In genomic region chr12:29938376-29939041, GRCm38 (mm10) we compare ENCODE assay signal across 8 mouse cellular contexts. TPM values are rescaled to one million over a fixed set of nuclear protein-coding genes. Genes with fewer than 3 reads are reported as not detected.
A peak's percentile ranks its signal among the peaks of the same experiment; 100 is the strongest.
DNase-seq lines count a peak whose midpoint lies in the region; ATAC-seq and TF ChIP-seq lines count a peak whose summit lies in the region.

No protein-coding gene starts in this region.

- no peaks in the 10 kb centered on the region for H3K9me3 ChIP-seq in hindbrain, embryonic 11.5 days (ENCODE audit: control insufficient read depth, low read length)

- 0% methylated on average over 40 of the region's 40 CpGs for WGBS in hindbrain, embryonic 11.5 days

- H3K27ac ChIP-seq in hindbrain, embryonic 11.5 days (ENCODE audit: low read depth, low read length), result peak overlapping the region; percentile 78

- peaks cover 48% of the 10 kb centered on the region for H3K79me3 ChIP-seq in C2C12 (ENCODE audit: low read depth)

- H3K36me3 ChIP-seq in C2C12 (ENCODE audit: control insufficient read depth, insufficient read depth), result no peaks in the 10 kb centered on the region
- no peaks in the 10 kb centered on the region for H3K36me3 ChIP-seq in hindbrain, embryonic 11.5 days (ENCODE audit: control insufficient read depth, insufficient read depth, low read length)

- peak overlapping the region; percentile 89 for H3K4me2 ChIP-seq in hindbrain, embryonic 11.5 days (replicated peaks; ENCODE audit: low read depth, low read length)

- H3ac ChIP-seq in C2C12 (ENCODE audit: control insufficient read depth, insufficient read length, low read depth), result peak overlapping the region; percentile 87

- no peaks in the 10 kb centered on the region for H3K27me3 ChIP-seq in C2C12 (ENCODE audit: control insufficient read depth, insufficient read depth, insufficient read length)
- H3K27me3 ChIP-seq in hindbrain, embryonic 11.5 days (ENCODE audit: control insufficient read depth, insufficient read depth, low read length), result no peaks in the 10 kb centered on the region

- peak overlapping the region; percentile 61 for H3K4me3 ChIP-seq in C2C12 (ENCODE audit: insufficient read depth, poor library complexity, severe bottlenecking)
- H3K4me3 ChIP-seq in hindbrain, embryonic 11.5 days (ENCODE audit: low read depth, low read length), result peak overlapping the region; percentile 77

- peak; percentile 83 for DNase-seq in adrenal gland, postnatal 14 days
- peak; percentile 44 to 46 for DNase-seq in frontal cortex, postnatal 14 days (ENCODE audit: low spot score in 2 of 2)
- DNase-seq in hindbrain, embryonic 11.5 days (ENCODE audit: low spot score), result peak; percentile 74
- peak; percentile 45 to 46 for DNase-seq in left cerebral cortex, adult 8-10 months (ENCODE audit: low spot score in 2 of 2)
- DNase-seq in lung, postnatal 36 days, result peak; percentile 71
- peak; percentile 44 to 46 for DNase-seq in right cerebral cortex, postnatal 36 days (ENCODE audit: low spot score in 2 of 2)

- no peaks in the 10 kb centered on the region; the same call in 1 of the 2 replicates for H3K4me1 ChIP-seq in hindbrain, embryonic 11.5 days (replicated peaks; ENCODE audit: control insufficient read depth, insufficient read depth, low read length)

- H3K79me2 ChIP-seq in C2C12 (ENCODE audit: control insufficient read depth, insufficient read depth), result peaks cover 62% of the 10 kb centered on the region

- peak; percentile 83 for ATAC-seq in hindbrain, embryonic 11.5 days (ENCODE audit: low FRiP score)
- ATAC-seq in monocyte, adult 5-6 weeks (replicated peaks; ENCODE audit: insufficient number of reproducible peaks, low FRiP score, low TSS enrichment, poor library complexity, severe bottlenecking), result no peak

- no peak for TF ChIP-seq CTCF in C2C12 (IDR thresholded peaks at IDR 0.05; ENCODE audit: control insufficient read depth, insufficient read depth, insufficient read length)

- peak overlapping the region; percentile 97 for H3K9ac ChIP-seq in hindbrain, embryonic 11.5 days (ENCODE audit: low read depth, low read length)

TF ChIP-seq in C2C12, 6 proteins besides CTCF, POLR2A, EP300 and RAD21:
- TF ChIP-seq FOSL1 (IDR thresholded peaks at IDR 0.05; ENCODE audit: insufficient read depth, low read length, poor library complexity, severe bottlenecking) (no peak), CEBPB (IDR thresholded peaks at IDR 0.05; ENCODE audit: low read depth) (no peak), MYOG (IDR thresholded peaks at IDR 0.05; ENCODE audit: control insufficient read depth, extremely low read depth, insufficient read length) (no peak), USF1 (IDR thresholded peaks at IDR 0.05; ENCODE audit: low read depth) (no peak), MYOD1 (IDR thresholded peaks at IDR 0.05; ENCODE audit: control insufficient read depth, insufficient read length, low read depth) (no peak), MAX (IDR thresholded peaks at IDR 0.05) (no peak)

RNA-seq across cellular contexts. Expression of gene Pxdn, which starts 1.1 kb away (rescaled TPM):
- 22.8 TPM for polyA plus RNA-seq in C2C12 (2012; fragmentation: generic; extraction: Trizol)
- total RNA-seq in adrenal gland, postnatal 14 days (2021), result 96.0 and 96.5 TPM in 2 replicates
- polyA plus RNA-seq in hindbrain, embryonic 11.5 days (2014; fragmentation: Nextera tagmentation; extraction: Ambion mirVana), result 50.4 and 61.1 TPM in 2 replicates
- total RNA-seq in left cerebral cortex, adult 8-10 months (2022), result 10 to 100 TPM; 43.1 to 50.3 (median 47.3) TPM
- total RNA-seq in monocyte, adult 5-6 weeks (2017), result not detected in 3 replicates

Comparison
In these comparisons a context has a peak if more than half of its experiments do, and no peak if none do; other contexts are left out.
1. RNA of gene Pxdn, which starts 1.1 kb away (total RNA-seq): 96.0 to 96.5 TPM in adrenal gland, postnatal 14 days and 43.1 to 50.3 TPM in left cerebral cortex, adult 8-10 months; not detected in monocyte, adult 5-6 weeks; every median in the first group is over 10 times any median in the second.
2. Peak in every context shown above with its lines, with median percentiles within 50 percentile points of each other: DNase-seq.